Mouse (Mus musculus) limb, embryonic 14.5 days (tissue): ENCODE measurements around the gene Brms1. TPM values are rescaled to one million over a fixed set of nuclear protein-coding genes. Genes with fewer than 3 reads are reported as not detected.

Source experiments
- ATAC-seq: fragments of 200-750 bp; cut with Nextera tagmentation; 2 replicates; pipeline ENCODE4 v1.8.0; 2017; ENCODE audit warnings: low read depth, moderate number of reproducible peaks, moderate TSS enrichment; ENCODE audit not compliant: low FRiP score
- DNase-seq: peaks from one replicate; pipeline ENCODE4 v3.0.0-alpha.2; 2015; ENCODE audit warnings: low spot score
- H3K27ac ChIP-seq: fragments of 300-500 bp; sonication (generic); replicated peaks from 2 replicates; pipeline ENCODE4 v1.5.1; 2014; ENCODE audit warnings: low read depth, mild to moderate bottlenecking, low read length, moderate library complexity, mixed read lengths
- H3K27me3 ChIP-seq: fragments of 300-500 bp; sonication (generic); 2 replicates; pipeline ENCODE4 v1.6.1; 2014; ENCODE audit warnings: low read length, mixed read lengths; ENCODE audit not compliant: control insufficient read depth, insufficient read depth
- H3K36me3 ChIP-seq: fragments of 300-500 bp; sonication (generic); 2 replicates; pipeline ENCODE4 v1.6.1; 2014; ENCODE audit warnings: mild to moderate bottlenecking, low read length, moderate library complexity, mixed read lengths; ENCODE audit not compliant: control insufficient read depth, insufficient read depth
- H3K4me1 ChIP-seq: fragments of 300-500 bp; sonication (generic); 2 replicates; pipeline ENCODE4 v1.6.1; 2014; ENCODE audit warnings: antibody characterized with exemption, low read length, mixed read lengths; ENCODE audit not compliant: control insufficient read depth, insufficient read depth
- H3K4me2 ChIP-seq: fragments of 300-500 bp; sonication (generic); replicated peaks from 2 replicates; pipeline ENCODE4 v1.6.1; 2014; ENCODE audit warnings: low read depth, mild to moderate bottlenecking, low read length, moderate library complexity; ENCODE audit not compliant: severe bottlenecking
- H3K4me3 ChIP-seq: fragments of 300-500 bp; sonication (generic); replicated peaks from 2 replicates; pipeline ENCODE4 v1.5.1; 2014; ENCODE audit warnings: low read length
- H3K9ac ChIP-seq: fragments of 300-500 bp; sonication (generic); 2 replicates; pipeline ENCODE4 v1.6.1; 2014; ENCODE audit warnings: mild to moderate bottlenecking, low read depth, low read length, moderate library complexity; ENCODE audit not compliant: severe bottlenecking
- H3K9me3 ChIP-seq: fragments of 300-500 bp; sonication (generic); 2 replicates; pipeline ENCODE4 v1.6.1; 2016; ENCODE audit warnings: low read length; ENCODE audit not compliant: control insufficient read depth
- POLR2A ChIP-seq: fragments of 200-500 bp; IDR thresholded peaks from 2 replicates; pipeline ENCODE4 v1.8.0; 2012; ENCODE audit warnings: inconsistent platforms, mild to moderate bottlenecking, moderate library complexity, borderline replicate concordance; ENCODE audit not compliant: insufficient read depth, insufficient read length; ENCODE audit errors: extremely low read depth
- WGBS: fragments of 180-500 bp; shearing (Covaris S2); extraction: QIAGEN DNeasy Blood & Tissue Kit; methylation state at CpG from one replicate; pipeline ENCODE4 v1.1.7; 2014; 5-methylcytosine and 5-hydroxymethylcytosine counted together
- polyA plus RNA-seq, 2 experiments: library from polyadenylated mRNA; depleted of rRNA in 1 of 2; stranded (reverse) in 1 of 2; unstranded in 1 of 2; fragments of >200 nt; fragmentation: Nextera tagmentation in 1 of 2; extraction: Ambion mirVana in 1 of 2; gene quantifications; 2 replicates each; pipeline versions ENCODE4 v1.2.1 to v1.2.3; 2012 to 2014

Gene Brms1
- polyA plus RNA-seq, 2 experiments = 30.2 to 38.1 TPM

- H3K9ac ChIP-seq = no peak overlapping the region
- TF ChIP-seq POLR2A = no peak
- ATAC-seq (peak; percentile 65), DNase-seq (peak; percentile 62)
- H3K36me3 ChIP-seq = no peaks in the 10 kb centered on the region
- H3K4me3 ChIP-seq = no peak overlapping the region
- H3K9me3 ChIP-seq = no peaks in the 10 kb centered on the region
- 35% methylated on average over 10 of the region's 10 CpGs for WGBS
- no peak overlapping the region for H3K4me2 ChIP-seq
- 0 out of 2 replicates have a peak overlapping the region, but pooled peaks have one; percentile 3 for H3K27ac ChIP-seq
- no peaks in the 10 kb centered on the region for H3K27me3 ChIP-seq
- peaks cover 3% of the 10 kb centered on the region; the same call in 1 of the 2 replicates for H3K4me1 ChIP-seq
Observed at GRCm38 (mm10) chr19:5016221-5016742, 24.9 kb upstream of the Brms1 start.

DNA sequence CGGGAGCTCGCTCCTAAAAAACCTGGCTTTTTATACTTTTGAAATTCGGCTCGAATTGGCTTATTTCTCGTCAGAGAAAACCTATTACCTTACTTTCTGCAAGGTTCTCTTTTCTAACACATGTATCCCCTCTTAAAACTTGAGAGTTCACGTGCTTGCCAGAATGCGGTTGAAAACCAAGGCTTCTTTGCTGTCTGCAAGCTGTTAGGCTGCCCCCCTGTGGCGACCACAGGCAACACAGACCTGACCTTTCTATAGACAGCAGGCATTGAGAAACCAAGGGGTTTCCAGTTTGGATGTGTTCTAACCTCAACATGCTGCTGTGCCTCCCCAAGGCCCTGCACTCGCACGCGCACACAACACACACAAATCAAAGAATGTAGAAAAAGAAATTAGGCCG lies 24.4 kb upstream of the Brms1 start:
- ATAC-seq = peak; percentile 23; the same call in 1 of the 2 replicates
- H3K4me3 ChIP-seq = no peak overlapping the region
- no peak overlapping the region for H3K9ac ChIP-seq
- 22% methylated on average over 12 of the region's 12 CpGs for WGBS
- no peaks in the 10 kb centered on the region for H3K27me3 ChIP-seq
- DNase-seq = peak; percentile 60
- peaks cover 3% of the 10 kb centered on the region; the same call in 1 of the 2 replicates for H3K4me1 ChIP-seq
- H3K27ac ChIP-seq = 0 out of 2 replicates have a peak overlapping the region, but pooled peaks have one; percentile 3
- H3K9me3 ChIP-seq = no peaks in the 10 kb centered on the region
- H3K4me2 ChIP-seq = no peak overlapping the region
- TF ChIP-seq POLR2A = no peak
- H3K36me3 ChIP-seq = no peaks in the 10 kb centered on the region

DNA sequence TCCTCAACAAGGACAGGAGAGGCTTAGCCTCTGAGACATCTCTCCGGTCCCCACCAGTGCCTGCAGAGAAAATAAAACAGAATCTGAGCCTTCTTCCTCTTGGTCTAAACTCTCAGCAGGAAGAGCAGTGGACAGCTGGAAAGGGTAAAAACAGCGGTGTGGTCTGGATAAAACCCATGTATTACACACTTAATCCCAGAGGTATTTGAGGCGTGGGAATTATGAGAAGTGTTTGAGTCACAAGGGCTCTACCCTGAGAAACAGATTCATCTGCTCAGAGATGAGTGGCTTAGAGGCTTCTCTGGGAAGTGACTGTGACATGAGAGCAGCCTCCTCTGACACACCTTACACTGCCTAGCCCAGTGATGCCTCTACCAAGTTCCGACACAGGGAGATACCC lies 23.5 kb upstream of the Brms1 start:
- no peak for ATAC-seq
- DNase-seq = no peak
- no peak for TF ChIP-seq POLR2A
- Histone ChIP-seq H3K4me2 (no peak overlapping the region), H3K27me3 (no peaks in the 10 kb centered on the region), H3K9ac (no peak overlapping the region), H3K4me1 (peaks cover 3% of the 10 kb centered on the region; the same call in 1 of the 2 replicates), H3K9me3 (no peaks in the 10 kb centered on the region), H3K36me3 (no peaks in the 10 kb centered on the region), H3K4me3 (no peak overlapping the region), H3K27ac (no peak overlapping the region)
- 80% methylated on average over 4 of the region's 4 CpGs for WGBS

GRCm38 (mm10) chr19:5018191-5018590 lies 23.0 kb upstream of the Brms1 start:
- Histone ChIP-seq H3K27me3 (no peaks in the 10 kb centered on the region), H3K4me1 (peaks cover 3% of the 10 kb centered on the region; the same call in 1 of the 2 replicates), H3K9ac (no peak overlapping the region), H3K9me3 (no peaks in the 10 kb centered on the region), H3K4me2 (no peak overlapping the region), H3K36me3 (no peaks in the 10 kb centered on the region), H3K4me3 (no peak overlapping the region), H3K27ac (no peak overlapping the region)
- no peak for TF ChIP-seq POLR2A
- WGBS = 79% methylated on average over 3 of the region's 3 CpGs
- DNase-seq (no peak), ATAC-seq (no peak)

DNA sequence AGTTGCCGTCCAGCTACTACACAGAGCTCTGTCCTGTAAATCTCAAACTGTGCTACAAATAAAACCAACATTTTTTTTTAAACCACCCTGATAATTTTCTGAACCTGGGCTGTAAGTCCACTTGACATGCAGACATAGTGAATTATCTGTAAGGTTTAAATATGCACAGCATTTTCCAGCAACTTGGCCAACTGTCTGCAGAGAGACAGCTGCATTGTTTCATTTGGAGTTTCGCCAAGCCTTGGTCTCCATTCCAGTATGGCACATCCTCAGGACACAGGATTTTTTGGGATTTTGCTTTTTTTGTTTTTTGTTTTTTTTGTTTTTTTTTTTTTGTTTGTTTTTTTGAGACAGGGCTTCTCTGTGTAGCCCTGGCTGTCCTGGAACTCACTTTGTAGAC lies 19.7 kb upstream of the Brms1 start:
- 96% methylated on average over 2 of the region's 2 CpGs for WGBS
- H3K4me3 ChIP-seq = no peak overlapping the region
- H3K4me2 ChIP-seq = no peak overlapping the region
- no peak for TF ChIP-seq POLR2A
- DNase-seq (peak; percentile 46), ATAC-seq (no peak)
- H3K9ac ChIP-seq = no peak overlapping the region
- no peaks in the 10 kb centered on the region for H3K9me3 ChIP-seq
- H3K4me1 ChIP-seq = peaks cover 5% of the 10 kb centered on the region; the same call in 1 of the 2 replicates
- H3K27me3 ChIP-seq = no peaks in the 10 kb centered on the region
- H3K27ac ChIP-seq = no peak overlapping the region
- H3K36me3 ChIP-seq = no peaks in the 10 kb centered on the region
